Mouse (Mus musculus): Measurements from ENCODE around the gene Cdk14. TPM values are rescaled to one million over a fixed set of nuclear protein-coding genes. Genes with fewer than 3 reads are reported as not detected.

Cdk14 gene
- polyA plus RNA-seq, 1 experiment from 2014 or later, result 16.1 TPM

GRCm38 (mm10) chr5:5039700-5040284 is 380.3 kb downstream of the Cdk14 start:
- Histone ChIP-seq H3K27me3 (ENCODE audit: low read depth, poor library complexity, severe bottlenecking) (no peaks in the 10 kb centered on the region), H3K36me3 (no peaks in the 10 kb centered on the region), H3K27ac (no peak overlapping the region), H3K4me1 (peaks cover 3% of the 10 kb centered on the region; the same call in 1 of the 2 replicates), H3K4me3 (no peak overlapping the region), H3K9me3 (replicated peaks) (no peaks in the 10 kb centered on the region)
- 74% methylated on average over 4 of the region's 4 CpGs for WGBS
- DNase-seq (ENCODE audit: low spot score), result no peak

- Histone ChIP-seq H3K9me3 (replicated peaks) (no peaks in the 10 kb centered on the region), H3K4me3 (no peak overlapping the region), H3K27me3 (ENCODE audit: low read depth, poor library complexity, severe bottlenecking) (no peaks in the 10 kb centered on the region), H3K27ac (no peak overlapping the region), H3K36me3 (no peaks in the 10 kb centered on the region), H3K4me1 (no peaks in the 10 kb centered on the region)
- WGBS, result 90% methylated on average over 5 of the region's 5 CpGs
- no peak for DNase-seq (ENCODE audit: low spot score)
These were observed 386.7 kb downstream of the Cdk14 start for GRCm38 (mm10) chr5:5033445-5033844.

DNA sequence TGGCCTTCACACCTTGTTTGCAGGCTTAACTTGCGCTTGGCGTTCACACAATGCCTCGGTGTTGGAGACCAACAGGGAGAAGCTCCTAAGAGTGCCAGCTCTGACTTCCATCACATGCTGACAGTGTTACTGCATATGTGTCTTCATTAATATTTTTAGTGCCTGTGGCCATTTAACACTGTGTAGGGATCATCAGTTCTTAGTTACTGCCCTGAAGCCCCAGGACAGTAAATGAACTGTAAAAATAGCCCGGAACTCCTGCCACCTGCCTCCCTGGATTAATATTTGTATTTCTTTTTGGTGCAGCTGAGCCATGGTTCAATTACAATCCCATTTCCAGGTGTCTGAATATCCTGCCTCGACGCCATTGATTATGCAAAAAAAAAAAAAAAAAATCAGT is 387.3 kb downstream of the Cdk14 start:
- DNase-seq (ENCODE audit: low spot score), result no peak
- no peak overlapping the region for H3K27ac ChIP-seq
- no peak overlapping the region for H3K4me3 ChIP-seq
- H3K4me1 ChIP-seq, result no peaks in the 10 kb centered on the region
- H3K27me3 ChIP-seq (ENCODE audit: low read depth, poor library complexity, severe bottlenecking), result no peaks in the 10 kb centered on the region
- WGBS, result 76% methylated on average over 6 of the region's 6 CpGs
- no peaks in the 10 kb centered on the region for H3K36me3 ChIP-seq
- no peaks in the 10 kb centered on the region for H3K9me3 ChIP-seq (replicated peaks)

DNA sequence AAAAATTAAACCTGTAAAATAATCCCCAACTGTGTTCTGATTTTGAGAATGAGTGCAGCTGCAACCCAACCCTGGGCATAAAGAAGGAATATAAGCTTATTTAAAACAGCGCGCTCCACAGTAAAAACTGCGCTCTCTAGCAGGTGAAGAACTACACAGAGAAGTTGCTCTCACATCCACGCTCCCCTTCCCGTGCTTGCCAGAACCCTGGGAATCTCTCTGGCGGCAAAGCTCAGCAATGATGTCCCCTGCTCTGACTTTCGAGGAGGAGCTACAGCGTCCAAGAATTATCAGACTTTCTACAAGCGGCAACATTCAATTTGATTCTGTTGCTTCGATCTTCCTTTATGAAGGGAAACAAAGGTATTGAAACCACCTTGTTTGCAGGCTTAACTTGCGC is 387.7 kb downstream of the Cdk14 start:
- Histone ChIP-seq H3K9me3 (replicated peaks) (no peaks in the 10 kb centered on the region), H3K27ac (no peak overlapping the region), H3K4me1 (no peaks in the 10 kb centered on the region), H3K27me3 (ENCODE audit: low read depth, poor library complexity, severe bottlenecking) (no peaks in the 10 kb centered on the region), H3K36me3 (no peaks in the 10 kb centered on the region), H3K4me3 (no peak overlapping the region)
- 79% methylated on average over 11 of the region's 11 CpGs for WGBS
- DNase-seq (ENCODE audit: low spot score), result no peak

- Histone ChIP-seq H3K4me3 (no peak overlapping the region), H3K36me3 (no peaks in the 10 kb centered on the region), H3K9me3 (replicated peaks) (no peaks in the 10 kb centered on the region), H3K4me1 (no peaks in the 10 kb centered on the region), H3K27me3 (ENCODE audit: low read depth, poor library complexity, severe bottlenecking) (no peaks in the 10 kb centered on the region), H3K27ac (no peak overlapping the region)
- 93% methylated on average over 2 of the region's 2 CpGs for WGBS
- DNase-seq (ENCODE audit: low spot score), result no peak
These were observed 389.7 kb downstream of the Cdk14 start for GRCm38 (mm10) chr5:5030431-5030830.

GRCm38 (mm10) chr5:5018959-5019358 is 401.2 kb downstream of the Cdk14 start:
- whole genome bisulfite sequencing, result 91% methylated on average over 3 of the region's 3 CpGs
- Histone ChIP-seq H3K9me3 (replicated peaks) (no peaks in the 10 kb centered on the region), H3K4me1 (no peaks in the 10 kb centered on the region), H3K27me3 (ENCODE audit: low read depth, poor library complexity, severe bottlenecking) (no peaks in the 10 kb centered on the region), H3K36me3 (no peaks in the 10 kb centered on the region), H3K4me3 (no peak overlapping the region), H3K27ac (no peak overlapping the region)
- DNase-seq (ENCODE audit: low spot score), result no peak

DNA sequence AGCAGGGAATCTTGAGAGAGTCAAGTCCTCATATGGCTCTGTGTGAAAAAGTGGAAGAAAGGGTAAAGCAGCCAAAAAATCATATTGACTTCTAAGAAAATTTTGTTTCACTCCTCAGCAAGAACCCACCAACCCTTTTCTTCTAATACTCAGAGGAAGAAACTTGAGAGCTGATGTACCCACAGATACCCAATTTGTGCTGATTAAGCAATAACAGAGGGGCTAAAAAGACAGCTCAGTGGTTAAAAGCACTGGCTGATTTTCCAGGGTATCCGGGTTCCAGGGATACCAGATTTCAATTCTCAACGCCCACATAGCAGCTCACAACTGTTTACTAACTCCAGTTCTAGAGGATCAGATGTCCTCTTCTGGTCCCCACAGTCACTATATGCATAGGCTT is 401.9 kb downstream of the Cdk14 start:
- WGBS, result 88% methylated on average over 2 of the region's 2 CpGs
- Histone ChIP-seq H3K4me3 (no peak overlapping the region), H3K27me3 (ENCODE audit: low read depth, poor library complexity, severe bottlenecking) (no peaks in the 10 kb centered on the region), H3K36me3 (no peaks in the 10 kb centered on the region), H3K4me1 (no peaks in the 10 kb centered on the region), H3K27ac (no peak overlapping the region), H3K9me3 (replicated peaks) (no peaks in the 10 kb centered on the region)
- DNase-seq (ENCODE audit: low spot score), result no peak

- no peak overlapping the region for H3K4me3 ChIP-seq
- H3K4me1 ChIP-seq, result no peaks in the 10 kb centered on the region
- WGBS, result 92% methylated on average over 3 of the region's 3 CpGs
- no peaks in the 10 kb centered on the region for H3K36me3 ChIP-seq
- no peaks in the 10 kb centered on the region for H3K27me3 ChIP-seq (ENCODE audit: low read depth, poor library complexity, severe bottlenecking)
- no peak overlapping the region for H3K27ac ChIP-seq
- H3K9me3 ChIP-seq (replicated peaks), result no peaks in the 10 kb centered on the region
- DNase-seq (ENCODE audit: low spot score), result no peak
These were observed 406.3 kb downstream of the Cdk14 start for GRCm38 (mm10) chr5:5013783-5014182.

DNA sequence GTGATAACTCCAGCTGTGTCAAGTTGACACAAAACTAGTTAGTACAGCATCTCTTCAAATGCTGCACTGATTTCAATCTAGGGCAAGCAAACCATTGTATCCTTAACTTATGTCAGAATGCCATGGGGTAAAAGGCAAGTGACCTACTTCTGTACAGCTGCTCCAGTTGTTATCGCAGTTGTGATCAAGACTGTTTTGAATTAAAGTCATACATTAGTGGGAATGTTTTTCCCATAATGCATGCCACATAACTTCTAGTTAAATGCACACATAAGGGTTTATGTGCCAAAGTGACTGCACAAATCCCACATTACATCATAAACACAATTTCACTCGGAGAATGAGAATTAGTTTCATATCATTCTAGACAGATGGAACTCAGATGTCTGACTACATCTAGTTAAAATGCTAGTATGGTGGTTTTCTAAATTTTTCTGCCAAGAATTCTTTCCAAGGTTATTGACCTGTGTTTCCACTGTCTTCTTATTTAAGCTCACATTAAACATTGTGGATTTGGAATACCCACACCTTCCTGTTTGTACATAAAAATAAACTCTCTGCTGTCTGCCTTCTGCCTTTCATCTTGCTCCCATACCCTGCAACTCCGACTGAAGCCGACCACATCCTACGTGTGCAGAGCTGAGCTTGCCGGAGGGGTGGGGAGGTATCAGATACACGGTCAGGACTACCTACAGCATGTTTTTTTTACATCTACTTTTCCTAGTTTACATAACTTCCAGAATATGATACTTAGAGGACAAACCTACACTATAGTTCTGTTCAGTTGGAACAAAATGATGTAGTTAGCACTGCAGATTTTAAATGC is 407.4 kb downstream of the Cdk14 start:
- Histone ChIP-seq H3K4me3 (no peak overlapping the region), H3K9me3 (replicated peaks) (no peaks in the 10 kb centered on the region), H3K36me3 (no peaks in the 10 kb centered on the region), H3K27ac (no peak overlapping the region), H3K27me3 (ENCODE audit: low read depth, poor library complexity, severe bottlenecking) (no peaks in the 10 kb centered on the region), H3K4me1 (no peaks in the 10 kb centered on the region)
- WGBS, result 89% methylated on average over 7 of the region's 7 CpGs
- no peak for DNase-seq (ENCODE audit: low spot score)

DNA sequence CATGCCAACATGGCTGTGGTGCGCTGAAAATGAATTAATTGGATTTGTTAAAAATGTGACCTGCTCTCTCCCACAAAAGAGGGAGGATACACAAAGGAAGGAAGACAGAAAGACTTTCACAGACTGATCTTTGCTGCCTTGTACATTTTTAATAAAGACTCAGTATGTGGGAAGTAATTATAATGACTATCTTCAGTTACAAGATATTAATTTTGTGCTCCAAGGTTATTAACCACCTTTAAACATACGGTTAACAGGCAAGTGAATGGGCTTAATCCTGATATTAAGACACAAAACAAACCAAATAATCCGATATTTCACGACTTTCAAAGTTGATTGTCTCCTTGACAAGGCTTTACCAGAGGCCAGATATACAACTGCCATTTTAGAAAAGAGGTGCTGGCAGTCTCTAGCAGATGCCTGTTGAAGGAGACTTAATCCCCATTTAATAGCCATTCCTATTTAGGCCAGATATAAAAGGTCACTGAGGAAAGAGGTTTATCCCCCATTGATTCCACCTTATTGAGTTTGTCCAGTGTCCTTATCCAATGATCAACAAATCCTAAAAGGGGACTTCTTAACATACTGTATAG is 411.9 kb downstream of the Cdk14 start:
- Histone ChIP-seq H3K27me3 (ENCODE audit: low read depth, poor library complexity, severe bottlenecking) (no peaks in the 10 kb centered on the region), H3K4me1 (no peaks in the 10 kb centered on the region), H3K4me3 (no peak overlapping the region), H3K36me3 (no peaks in the 10 kb centered on the region), H3K27ac (no peak overlapping the region), H3K9me3 (replicated peaks) (no peaks in the 10 kb centered on the region)
- no peak for DNase-seq (ENCODE audit: low spot score)
- 90% methylated on average over 4 of the region's 4 CpGs for WGBS

- no peak for DNase-seq (ENCODE audit: low spot score)
- no peaks in the 10 kb centered on the region for H3K27me3 ChIP-seq (ENCODE audit: low read depth, poor library complexity, severe bottlenecking)
These were observed 412.5 kb downstream of the Cdk14 start for GRCm38 (mm10) chr5:5007489-5008152.

GRCm38 (mm10) chr5:5005633-5006032 is 414.5 kb downstream of the Cdk14 start:
- H3K4me3 ChIP-seq, result no peak overlapping the region
- no peaks in the 10 kb centered on the region for H3K27me3 ChIP-seq (ENCODE audit: low read depth, poor library complexity, severe bottlenecking)
- no peak overlapping the region for H3K27ac ChIP-seq
- no peaks in the 10 kb centered on the region for H3K4me1 ChIP-seq
- H3K36me3 ChIP-seq, result no peaks in the 10 kb centered on the region
- no peak for DNase-seq (ENCODE audit: low spot score)
- no peaks in the 10 kb centered on the region for H3K9me3 ChIP-seq (replicated peaks)
- WGBS, result 91% methylated on average over 1 of the region's 1 CpGs

More at GRCm38 (mm10) chr5:5007489-5008152, 412.5 kb downstream of the Cdk14 start:
- no peaks in the 10 kb centered on the region for H3K9me3 ChIP-seq (replicated peaks)
- H3K4me1 ChIP-seq, result no peaks in the 10 kb centered on the region
- 89% methylated on average over 15 of the region's 15 CpGs for WGBS
- H3K4me3 ChIP-seq, result no peak overlapping the region
- no peak overlapping the region for H3K27ac ChIP-seq
- H3K36me3 ChIP-seq, result no peaks in the 10 kb centered on the region

GRCm38 (mm10) chr5:5004740-5005139 is 415.4 kb downstream of the Cdk14 start:
- 92% methylated on average over 2 of the region's 2 CpGs for WGBS
- Histone ChIP-seq H3K9me3 (replicated peaks) (no peaks in the 10 kb centered on the region), H3K27ac (no peak overlapping the region), H3K4me1 (no peaks in the 10 kb centered on the region), H3K36me3 (no peaks in the 10 kb centered on the region), H3K4me3 (no peak overlapping the region), H3K27me3 (ENCODE audit: low read depth, poor library complexity, severe bottlenecking) (no peaks in the 10 kb centered on the region)
- no peak for DNase-seq (ENCODE audit: low spot score)
